Mouse (Mus musculus): Measurements from ENCODE around the gene Ccdc146. TPM values are rescaled to one million over a fixed set of nuclear protein-coding genes. Genes with fewer than 3 reads are reported as not detected.

Gene Ccdc146
- polyA plus RNA-seq, 1 experiment from 2014 or later, result 0.70 TPM

DNA sequence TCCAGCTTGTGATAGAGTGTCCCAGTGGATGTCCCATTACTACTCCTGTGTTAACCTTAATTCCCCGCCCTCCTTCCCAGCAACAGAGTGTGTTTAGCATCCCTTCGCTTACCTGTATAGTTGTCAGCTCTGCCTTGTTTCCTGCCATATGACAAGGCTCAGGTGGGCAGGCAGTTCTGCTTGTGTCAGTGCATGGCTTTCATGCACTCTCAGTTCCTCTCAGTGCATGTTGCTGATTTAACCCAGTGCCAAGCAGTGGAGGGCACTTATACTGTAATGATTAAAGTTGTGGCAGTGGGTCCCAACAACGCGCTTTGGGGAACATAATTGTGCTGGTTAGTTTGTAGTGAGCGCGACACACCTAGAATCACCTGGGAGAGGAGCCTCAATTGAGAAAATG, 2.2 kb upstream of the Ccdc146 start:
- H3K4me1 ChIP-seq (ENCODE audit: control insufficient read depth, insufficient read depth, low read length), result peaks cover 3% of the 10 kb centered on the region
- H3K4me2 ChIP-seq (ENCODE audit: low read length), result no peak overlapping the region
- ATAC-seq (no peak), DNase-seq (ENCODE audit: low spot score) (no peak)
- WGBS, result 90% methylated on average over 6 of the region's 6 CpGs
- H3K27ac ChIP-seq (ENCODE audit: low read depth, low read length), result no peak overlapping the region
- H3K36me3 ChIP-seq (ENCODE audit: control insufficient read depth, insufficient read depth, low read length), result no peaks in the 10 kb centered on the region
- no peaks in the 10 kb centered on the region for H3K27me3 ChIP-seq (replicated peaks; ENCODE audit: control insufficient read depth, insufficient read depth, low read length)
- H3K4me3 ChIP-seq (ENCODE audit: low read depth, low read length), result no peak overlapping the region
- H3K9ac ChIP-seq (ENCODE audit: low read length), result no peak overlapping the region
- H3K9me3 ChIP-seq (replicated peaks; ENCODE audit: control insufficient read depth, low read length), result no peaks in the 10 kb centered on the region

DNA sequence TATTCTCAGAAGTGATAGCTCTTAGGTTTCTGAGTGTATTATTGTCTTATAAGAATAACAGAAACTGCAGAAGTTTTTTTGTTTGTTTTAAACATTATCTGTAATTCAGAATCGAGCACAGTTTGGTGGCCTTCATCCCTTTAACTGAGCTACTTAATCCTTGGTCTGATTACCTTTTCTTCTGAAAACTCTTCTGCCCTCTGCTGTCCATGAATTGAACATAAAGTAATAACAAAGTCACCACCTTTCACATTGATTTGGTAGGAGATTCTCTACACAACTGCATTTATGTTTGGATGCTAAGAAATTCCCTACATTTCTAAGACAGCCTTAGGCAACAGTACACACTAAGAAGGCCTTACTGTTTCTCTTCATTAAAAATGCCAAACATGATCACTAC, 3.9 kb downstream of the Ccdc146 start:
- 40% methylated on average over 1 of the region's 1 CpGs for WGBS
- Histone ChIP-seq H3K4me3 (ENCODE audit: low read depth, low read length) (no peak overlapping the region), H3K27me3 (replicated peaks; ENCODE audit: control insufficient read depth, insufficient read depth, low read length) (no peaks in the 10 kb centered on the region), H3K4me1 (ENCODE audit: control insufficient read depth, insufficient read depth, low read length) (peaks cover 2% of the 10 kb centered on the region), H3K9ac (ENCODE audit: low read length) (no peak overlapping the region), H3K27ac (ENCODE audit: low read depth, low read length) (no peak overlapping the region), H3K36me3 (ENCODE audit: control insufficient read depth, insufficient read depth, low read length) (no peaks in the 10 kb centered on the region), H3K4me2 (ENCODE audit: low read length) (no peak overlapping the region), H3K9me3 (replicated peaks; ENCODE audit: control insufficient read depth, low read length) (no peaks in the 10 kb centered on the region)
- ATAC-seq (no peak), DNase-seq (ENCODE audit: low spot score) (peak; percentile 41)

DNA sequence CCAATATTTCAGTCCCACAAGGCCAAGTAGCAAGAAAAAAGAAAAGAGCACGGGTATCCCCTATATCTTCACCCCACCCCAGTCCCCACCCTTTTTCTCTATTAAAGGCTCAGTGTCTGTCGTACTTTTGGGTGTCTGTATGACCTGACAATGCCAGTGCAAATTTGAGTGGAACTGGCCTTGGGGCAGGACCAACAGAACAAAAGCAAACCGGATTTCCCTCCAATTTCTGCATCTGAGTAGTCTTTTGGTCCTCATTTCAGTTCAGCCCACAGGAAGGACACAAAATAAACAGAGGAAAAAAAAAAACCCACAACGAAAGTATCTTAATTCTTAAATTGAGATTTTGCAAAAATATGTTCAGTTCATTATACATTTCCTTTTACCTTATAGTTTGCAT, 5.9 kb downstream of the Ccdc146 start:
- ATAC-seq, result no peak
- H3K9me3 ChIP-seq (replicated peaks; ENCODE audit: control insufficient read depth, low read length), result no peaks in the 10 kb centered on the region
- no peaks in the 10 kb centered on the region for H3K4me1 ChIP-seq (ENCODE audit: control insufficient read depth, insufficient read depth, low read length)
- no peaks in the 10 kb centered on the region for H3K27me3 ChIP-seq (replicated peaks; ENCODE audit: control insufficient read depth, insufficient read depth, low read length)
- no peak overlapping the region for H3K27ac ChIP-seq (ENCODE audit: low read depth, low read length)
- H3K36me3 ChIP-seq (ENCODE audit: control insufficient read depth, insufficient read depth, low read length), result no peaks in the 10 kb centered on the region
- no peak for DNase-seq (ENCODE audit: low spot score)
- WGBS, result 66% methylated on average over 4 of the region's 4 CpGs
- no peak overlapping the region for H3K4me2 ChIP-seq (ENCODE audit: low read length)
- no peak overlapping the region for H3K4me3 ChIP-seq (ENCODE audit: low read depth, low read length)
- H3K9ac ChIP-seq (ENCODE audit: low read length), result no peak overlapping the region

DNA sequence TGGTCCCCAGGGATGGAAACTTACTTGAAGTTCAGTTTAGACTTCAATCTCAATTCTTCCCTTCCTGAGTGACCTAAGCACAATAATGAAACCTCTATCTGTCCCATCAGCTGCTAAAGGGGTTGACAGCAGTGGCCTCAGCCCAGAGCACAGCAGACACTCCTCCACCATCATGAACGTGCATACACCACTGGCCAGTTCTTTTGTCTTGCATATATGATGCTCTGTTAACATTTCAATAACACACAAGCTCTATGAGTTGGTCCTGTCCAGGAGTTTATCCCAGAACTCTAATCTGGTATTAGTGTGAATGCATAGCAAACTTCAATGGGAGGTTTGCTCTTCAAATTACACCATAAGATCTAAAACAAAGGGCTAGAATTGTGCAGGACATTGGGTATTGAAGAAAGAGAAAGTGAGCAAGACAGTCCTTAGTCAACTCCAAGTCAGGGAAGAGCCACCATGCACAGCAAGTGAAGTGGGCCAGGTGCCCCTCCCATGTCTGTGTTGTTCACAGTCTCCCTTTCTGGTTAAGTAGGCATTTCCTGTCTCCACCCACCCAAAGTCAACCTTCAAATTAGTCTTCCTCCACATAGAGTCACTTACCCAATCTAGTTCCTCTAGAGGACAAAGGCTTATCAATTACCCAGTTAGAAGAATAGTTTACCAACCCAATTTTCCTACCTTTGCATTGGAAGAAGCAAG, 10.2 kb downstream of the Ccdc146 start:
- WGBS, result 60% methylated on average over 1 of the region's 1 CpGs
- ATAC-seq, result no peak

DNA sequence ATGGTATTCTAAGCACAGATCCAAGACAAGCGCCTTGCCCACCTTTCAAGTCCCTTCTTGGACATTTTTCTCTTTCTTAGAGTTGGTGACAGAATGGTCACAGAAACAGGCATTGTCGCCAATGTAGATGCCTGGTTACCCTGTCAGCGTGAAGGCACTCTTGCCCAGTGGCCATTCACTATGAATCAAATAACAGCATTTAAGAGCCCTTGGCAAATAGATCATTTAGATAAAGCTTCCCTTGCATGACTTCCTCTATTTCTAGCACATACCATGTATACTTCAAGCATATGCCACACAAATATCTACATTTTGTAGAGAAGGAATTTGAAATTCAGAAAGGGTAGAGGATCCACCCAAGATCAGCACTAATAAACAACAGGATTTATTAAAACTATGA, 11.2 kb downstream of the Ccdc146 start:
- Histone ChIP-seq H3K4me3 (ENCODE audit: low read depth, low read length) (no peak overlapping the region), H3K4me1 (ENCODE audit: control insufficient read depth, insufficient read depth, low read length) (no peaks in the 10 kb centered on the region), H3K9me3 (replicated peaks; ENCODE audit: control insufficient read depth, low read length) (no peaks in the 10 kb centered on the region), H3K4me2 (ENCODE audit: low read length) (no peak overlapping the region), H3K9ac (ENCODE audit: low read length) (no peak overlapping the region), H3K36me3 (ENCODE audit: control insufficient read depth, insufficient read depth, low read length) (no peaks in the 10 kb centered on the region), H3K27ac (ENCODE audit: low read depth, low read length) (no peak overlapping the region), H3K27me3 (replicated peaks; ENCODE audit: control insufficient read depth, insufficient read depth, low read length) (no peaks in the 10 kb centered on the region)
- 92% methylated on average over 3 of the region's 3 CpGs for WGBS
- DNase-seq (ENCODE audit: low spot score) (no peak), ATAC-seq (no peak)

More for the DNA sequence above, 10.2 kb downstream of the Ccdc146 start:
- Histone ChIP-seq H3K36me3 (ENCODE audit: control insufficient read depth, insufficient read depth, low read length) (no peaks in the 10 kb centered on the region), H3K4me3 (ENCODE audit: low read depth, low read length) (no peak overlapping the region), H3K27ac (ENCODE audit: low read depth, low read length) (no peak overlapping the region), H3K9me3 (replicated peaks; ENCODE audit: control insufficient read depth, low read length) (no peaks in the 10 kb centered on the region), H3K27me3 (replicated peaks; ENCODE audit: control insufficient read depth, insufficient read depth, low read length) (no peaks in the 10 kb centered on the region), H3K9ac (ENCODE audit: low read length) (no peak overlapping the region), H3K4me1 (ENCODE audit: control insufficient read depth, insufficient read depth, low read length) (no peaks in the 10 kb centered on the region), H3K4me2 (ENCODE audit: low read length) (no peak overlapping the region)
- no peak for DNase-seq (ENCODE audit: low spot score)

DNA sequence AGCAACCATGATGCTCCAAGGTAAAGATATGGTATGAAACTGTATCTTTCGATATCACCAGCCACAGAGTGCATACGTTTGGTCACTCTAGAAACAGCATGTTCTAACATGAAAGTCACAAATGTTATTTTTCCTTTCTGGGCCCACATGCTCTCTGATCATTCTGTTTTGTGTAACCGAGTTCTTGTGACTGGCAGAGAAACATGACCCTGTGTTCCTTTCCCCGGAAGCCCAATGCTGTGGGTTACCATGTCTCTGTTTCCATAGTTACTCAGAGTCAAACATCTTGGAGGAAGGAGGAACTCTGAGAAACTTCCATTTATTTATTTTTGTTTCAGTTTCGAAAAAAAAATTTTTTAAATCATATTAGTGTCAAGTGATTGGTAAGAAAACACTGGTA, 12.4 kb downstream of the Ccdc146 start:
- Histone ChIP-seq H3K27me3 (replicated peaks; ENCODE audit: control insufficient read depth, insufficient read depth, low read length) (no peaks in the 10 kb centered on the region), H3K9me3 (replicated peaks; ENCODE audit: control insufficient read depth, low read length) (no peaks in the 10 kb centered on the region), H3K4me1 (ENCODE audit: control insufficient read depth, insufficient read depth, low read length) (no peaks in the 10 kb centered on the region), H3K9ac (ENCODE audit: low read length) (no peak overlapping the region), H3K27ac (ENCODE audit: low read depth, low read length) (no peak overlapping the region), H3K36me3 (ENCODE audit: control insufficient read depth, insufficient read depth, low read length) (no peaks in the 10 kb centered on the region), H3K4me3 (ENCODE audit: low read depth, low read length) (no peak overlapping the region), H3K4me2 (ENCODE audit: low read length) (no peak overlapping the region)
- 83% methylated on average over 5 of the region's 5 CpGs for WGBS
- ATAC-seq, result no peak
- no peak for DNase-seq (ENCODE audit: low spot score)

DNA sequence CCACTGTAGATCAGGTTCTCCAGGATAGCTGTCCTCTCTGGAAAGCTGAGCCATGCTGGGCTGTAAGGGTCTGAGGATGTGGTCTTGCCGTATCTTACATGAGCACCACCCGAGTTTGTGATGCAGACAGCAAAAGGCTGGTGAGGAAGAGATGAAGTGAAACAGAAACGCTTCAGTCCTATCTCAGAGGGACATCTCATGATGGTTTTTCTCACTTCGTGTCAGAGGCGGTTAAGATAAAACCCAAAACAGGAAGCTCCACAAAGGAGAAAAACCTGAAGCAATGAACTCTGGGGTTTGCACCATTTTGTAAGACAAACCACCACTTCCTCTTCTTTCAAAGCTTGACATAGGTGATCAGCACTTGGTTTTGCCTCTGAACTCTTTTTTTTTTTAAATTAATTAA, 13.2 kb downstream of the Ccdc146 start:
- ATAC-seq (no peak), DNase-seq (ENCODE audit: low spot score) (no peak)
- no peak overlapping the region for H3K27ac ChIP-seq (ENCODE audit: low read depth, low read length)
- H3K4me1 ChIP-seq (ENCODE audit: control insufficient read depth, insufficient read depth, low read length), result no peaks in the 10 kb centered on the region
- 89% methylated on average over 5 of the region's 5 CpGs for WGBS
- H3K4me2 ChIP-seq (ENCODE audit: low read length), result no peak overlapping the region
- H3K9ac ChIP-seq (ENCODE audit: low read length), result no peak overlapping the region
- H3K36me3 ChIP-seq (ENCODE audit: control insufficient read depth, insufficient read depth, low read length), result no peaks in the 10 kb centered on the region
- H3K4me3 ChIP-seq (ENCODE audit: low read depth, low read length), result no peak overlapping the region
- H3K27me3 ChIP-seq (replicated peaks; ENCODE audit: control insufficient read depth, insufficient read depth, low read length), result no peaks in the 10 kb centered on the region
- no peaks in the 10 kb centered on the region for H3K9me3 ChIP-seq (replicated peaks; ENCODE audit: control insufficient read depth, low read length)

DNA sequence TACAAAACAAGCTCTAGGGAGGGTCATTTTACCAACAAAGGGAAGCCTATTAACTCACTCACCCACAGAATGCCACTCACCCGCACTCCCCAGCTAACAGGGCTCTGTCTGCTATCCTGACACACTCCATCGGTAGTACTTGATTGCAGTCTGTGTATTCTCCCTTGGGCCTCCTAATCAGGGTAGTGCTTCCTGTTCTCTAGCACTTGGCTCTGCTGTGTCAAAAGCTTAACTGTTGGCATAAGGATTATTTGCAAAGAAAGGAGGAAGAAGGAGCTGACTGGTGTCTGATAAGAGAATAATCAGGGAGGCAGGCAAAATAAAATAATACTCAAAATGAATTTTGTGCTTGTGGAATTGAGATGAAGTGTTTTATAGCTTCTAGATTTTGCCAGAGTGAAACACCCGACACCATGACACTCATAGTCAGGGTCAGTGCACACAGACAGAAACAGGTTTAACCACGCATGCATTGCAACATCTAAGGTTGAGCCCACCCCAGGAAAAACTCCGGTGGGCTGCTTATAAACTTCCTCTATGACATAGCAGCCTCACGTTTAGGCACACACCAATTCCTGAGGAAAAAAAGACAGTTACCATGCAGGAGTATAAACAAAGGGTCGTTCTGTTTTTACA, 29.2 kb downstream of the Ccdc146 start:
- no peaks in the 10 kb centered on the region for H3K4me1 ChIP-seq (ENCODE audit: control insufficient read depth, insufficient read depth, low read length)
- no peak overlapping the region for H3K4me2 ChIP-seq (ENCODE audit: low read length)
- no peak overlapping the region for H3K27ac ChIP-seq (ENCODE audit: low read depth, low read length)
- no peaks in the 10 kb centered on the region for H3K27me3 ChIP-seq (replicated peaks; ENCODE audit: control insufficient read depth, insufficient read depth, low read length)
- no peak overlapping the region for H3K9ac ChIP-seq (ENCODE audit: low read length)
- WGBS, result 54% methylated on average over 7 of the region's 7 CpGs
- DNase-seq (ENCODE audit: low spot score), result peak; percentile 13
- no peak overlapping the region for H3K4me3 ChIP-seq (ENCODE audit: low read depth, low read length)
- no peak for ATAC-seq
- H3K36me3 ChIP-seq (ENCODE audit: control insufficient read depth, insufficient read depth, low read length), result no peaks in the 10 kb centered on the region
- H3K9me3 ChIP-seq (replicated peaks; ENCODE audit: control insufficient read depth, low read length), result no peaks in the 10 kb centered on the region

DNA sequence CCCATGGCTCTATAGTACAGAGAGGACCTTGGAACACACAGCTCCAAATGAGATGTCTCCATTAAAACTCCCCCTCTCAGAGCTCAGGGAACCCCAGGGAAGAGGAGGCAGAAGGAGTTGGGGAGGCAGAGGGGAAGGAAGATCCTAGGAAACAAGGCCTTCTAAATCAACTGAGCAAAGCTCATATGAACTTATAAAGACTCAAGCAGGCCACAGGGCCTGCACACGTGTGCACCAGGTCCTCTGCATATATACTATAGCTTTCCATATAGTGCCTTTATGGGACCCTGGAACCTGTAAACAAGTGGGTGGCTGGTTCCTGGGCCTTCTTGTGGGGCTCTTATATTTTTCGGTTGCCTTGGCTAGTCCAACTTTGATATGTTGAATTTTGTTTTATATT, 29.9 kb downstream of the Ccdc146 start:
- no peak overlapping the region for H3K4me2 ChIP-seq (ENCODE audit: low read length)
- H3K27ac ChIP-seq (ENCODE audit: low read depth, low read length), result no peak overlapping the region
- no peak for DNase-seq (ENCODE audit: low spot score)
- H3K4me1 ChIP-seq (ENCODE audit: control insufficient read depth, insufficient read depth, low read length), result no peaks in the 10 kb centered on the region
- H3K36me3 ChIP-seq (ENCODE audit: control insufficient read depth, insufficient read depth, low read length), result no peaks in the 10 kb centered on the region
- H3K4me3 ChIP-seq (ENCODE audit: low read depth, low read length), result no peak overlapping the region
- WGBS, result 79% methylated on average over 2 of the region's 2 CpGs
- ATAC-seq, result no peak
- H3K27me3 ChIP-seq (replicated peaks; ENCODE audit: control insufficient read depth, insufficient read depth, low read length), result no peaks in the 10 kb centered on the region
- no peaks in the 10 kb centered on the region for H3K9me3 ChIP-seq (replicated peaks; ENCODE audit: control insufficient read depth, low read length)
- H3K9ac ChIP-seq (ENCODE audit: low read length), result no peak overlapping the region

Data from forebrain, embryonic 14.5 days (tissue).